Comparison of ENCODE assay signal across 21 mouse cellular contexts in genomic region chr9:61986055-61986454, GRCm38 (mm10). TPM values are rescaled to one million over a fixed set of nuclear protein-coding genes. Genes with fewer than 3 reads are reported as not detected.
A peak's percentile ranks its signal among the peaks of the same experiment; 100 is the strongest.
DNase-seq lines count a peak whose midpoint lies in the region; ATAC-seq and TF ChIP-seq lines count a peak whose summit lies in the region.
"Had no signal": no experiment of that assay in that cellular context is flagged by ENCODE, and none has a peak within 500 bp of the region (broad histone marks: within the 10 kb centered on the region; RNA-seq: fewer than 3 reads in every experiment).

No protein-coding gene starts in this region.

- no peaks in the 10 kb centered on the region for H3K27me3 ChIP-seq in thymus, adult 2 months (ENCODE audit: control insufficient read depth, insufficient read depth, low read length)
- H3K27me3 ChIP-seq: neural tube, embryonic 15.5 days had no signal

- intact Hi-C loops in gastrocnemius, postnatal 36 days (cut with DNase I) = loop anchor here (5.0 kb wide), 1 partner anchor 39 kb away; the partner anchor contains the start of gene Kif23

- no peaks in the 10 kb centered on the region for H3K36me3 ChIP-seq in thymus, adult 2 months (ENCODE audit: control insufficient read depth, insufficient read depth, low read length)
- H3K36me3 ChIP-seq: hindbrain, embryonic 10.5 days; neural tube, embryonic 15.5 days had no signal

- no peak overlapping the region for H3K27ac ChIP-seq in thymus, adult 2 months (ENCODE audit: control insufficient read depth, insufficient read depth, low read length)
- H3K27ac ChIP-seq: hindbrain, embryonic 10.5 days; hindbrain, postnatal 0 days; liver, embryonic 14.5 days; neural tube, embryonic 15.5 days had no signal

- H3K4me1 ChIP-seq in thymus, adult 2 months (replicated peaks; ENCODE audit: control insufficient read depth, insufficient read depth, low read length) = peaks cover 27% of the 10 kb centered on the region
- H3K4me1 ChIP-seq: hindbrain, embryonic 10.5 days had no signal

- H3K4me3 ChIP-seq in thymus, adult 2 months (ENCODE audit: control insufficient read depth, insufficient read depth, low read length) = no peak overlapping the region
- H3K4me3 ChIP-seq: hindbrain, embryonic 10.5 days; myocyte; neural tube, embryonic 15.5 days had no signal

- ATAC-seq in activated CD4-positive, CD25-positive, alpha-beta regulatory T cell, adult 4 months = peak; percentile 27
- ATAC-seq: forebrain, postnatal 0 days; hindbrain, postnatal 0 days; lung, postnatal 0 days had no signal

- TF ChIP-seq POLR2A in thymus, adult 2 months (IDR thresholded peaks at IDR 0.05; ENCODE audit: control insufficient read depth, extremely low read depth, insufficient read depth, low read length, poor library complexity) = no peak

- no peak for TF ChIP-seq CTCF in thymus, adult 2 months (IDR thresholded peaks at IDR 0.05; ENCODE audit: borderline replicate concordance, control insufficient read depth, extremely low read depth, insufficient read depth, low read length, poor library complexity)

- 25% methylated on average over 7 of the region's 7 CpGs for WGBS in thymus, adult 2 months

- DNase-seq in A20 (ENCODE audit: low read depth, low spot score) = peak; percentile 30
- DNase-seq in CD4-positive helper T cell, adult 2 months (ENCODE audit: low read depth, low spot score) = peak; percentile 74
- peak; percentile 35 for DNase-seq in thymus, adult 2 months
- DNase-seq in embryo, embryonic 9.5 days (ENCODE audit: extremely low spot score) = no peak
- no peak for DNase-seq in right cerebral cortex, postnatal 36 days (ENCODE audit: low spot score in 2 of 2)
- no peak for DNase-seq in gastrocnemius, postnatal 36 days
- DNase-seq in kidney, postnatal 4 days = no peak
- DNase-seq: adrenal gland, adult 8-10 months; cerebellum, adult 9-11 months; kidney, adult 8-10 months; kidney, postnatal 25 days; layer of hippocampus, adult 9-11 months; midbrain, embryonic 14.5 days had no signal

RNA-seq across cellular contexts. Expression of gene Kif23, which starts 39.5 kb away (rescaled TPM):
- 10 to 100 TPM; 29.4 to 40.1 TPM for polyA plus RNA-seq in activated CD4-positive, CD25-positive, alpha-beta regulatory T cell, adult 4 months (2017; shearing (Covaris generic))
- 28.4 and 33.1 TPM in 2 replicates for polyA plus RNA-seq in thymus, adult 2 months (2012; rRNA removed)
- 1 to 10 TPM in 1 of 2 experiments, under 1 TPM in 1; 0.81 to 1.8 TPM for total RNA-seq in gastrocnemius, postnatal 36 days (2021)

RNA-seq across cellular contexts. Expression of gene Paqr5, which starts 40.6 kb away (rescaled TPM):
- under 1 TPM in 1 of 2 experiments, not detected in 1; 0.26 TPM for polyA plus RNA-seq in activated CD4-positive, CD25-positive, alpha-beta regulatory T cell, adult 4 months (2017; shearing (Covaris generic))
- polyA plus RNA-seq in thymus, adult 2 months (2012; rRNA removed) = 5.1 and 5.3 TPM in 2 replicates
- total RNA-seq in gastrocnemius, postnatal 36 days (2021) = not detected

Comparison
In these comparisons a context has a peak if more than half of its experiments do, and no peak if none do; other contexts are left out.
1. DNase-seq: peak in A20 (single experiment), CD4-positive helper T cell, adult 2 months (single experiment) and thymus, adult 2 months (single experiment); none in embryo, embryonic 9.5 days (single experiment), right cerebral cortex, postnatal 36 days (0 of 2), gastrocnemius, postnatal 36 days (0 of 2) and kidney, postnatal 4 days (0 of 2).